Mouse (Mus musculus) intestine, embryonic 15.5 days (tissue): ENCODE results near the gene Tshz2. TPM values are rescaled to one million over a fixed set of nuclear protein-coding genes. Genes with fewer than 3 reads are reported as not detected.

ENCODE experiments used
- ATAC-seq: fragments of 200-750 bp; cut with Nextera tagmentation; 2 replicates; pipeline ENCODE4 v1.8.0; 2017; ENCODE audit warnings: moderate TSS enrichment, moderate library complexity
- H3K27ac ChIP-seq: fragments of 300-500 bp; sonication (generic); 2 replicates; pipeline ENCODE4 v1.5.1; 2015; ENCODE audit warnings: mild to moderate bottlenecking, inconsistent platforms
- H3K27me3 ChIP-seq: fragments of 300-500 bp; sonication (generic); replicated peaks from 2 replicates; pipeline ENCODE4 v1.6.1; 2015; ENCODE audit warnings: inconsistent platforms
- H3K36me3 ChIP-seq: fragments of 300-500 bp; sonication (generic); 2 replicates; pipeline ENCODE4 v1.6.1; 2015; ENCODE audit warnings: inconsistent platforms
- H3K4me1 ChIP-seq: fragments of 300-500 bp; sonication (generic); replicated peaks from 2 replicates; pipeline ENCODE4 v1.6.1; 2015; ENCODE audit warnings: inconsistent platforms
- H3K4me2 ChIP-seq: fragments of 300-500 bp; sonication (generic); replicated peaks from 2 replicates; pipeline ENCODE4 v1.6.1; 2015; ENCODE audit warnings: mild to moderate bottlenecking, inconsistent platforms
- H3K4me3 ChIP-seq: fragments of 300-500 bp; sonication (generic); replicated peaks from 2 replicates; pipeline ENCODE4 v1.5.1; 2015; ENCODE audit warnings: inconsistent platforms
- H3K9ac ChIP-seq: fragments of 300-500 bp; sonication (generic); 2 replicates; pipeline ENCODE4 v1.6.1; 2015; ENCODE audit warnings: inconsistent platforms
- H3K9me3 ChIP-seq: fragments of 300-500 bp; sonication (generic); 2 replicates; pipeline ENCODE4 v1.6.1; 2016; ENCODE audit warnings: inconsistent platforms
- WGBS: fragments of 180-500 bp; shearing (Covaris S2); methylation state at CpG from one replicate; pipeline ENCODE4 v1.1.7; 2015; 5-methylcytosine and 5-hydroxymethylcytosine counted together
- polyA plus RNA-seq: library from polyadenylated mRNA; unstranded; fragments of >200 nt; fragmentation: Nextera tagmentation; extraction: Ambion mirVana; gene quantifications from 2 replicates; pipeline ENCODE4 v1.2.1, GENCODE M21; 2015

The Tshz2 gene
- polyA plus RNA-seq, 1 experiment from 2014 or later = 17.2 TPM

GRCm38 (mm10) chr2:170041101-170041500 lies 408.3 kb downstream of the Tshz2 start:
- Histone ChIP-seq H3K4me2 (peak overlapping the region; percentile 11; the same call in 1 of the 2 replicates), H3K9ac (no peak overlapping the region), H3K9me3 (no peaks in the 10 kb centered on the region), H3K36me3 (no peaks in the 10 kb centered on the region), H3K4me1 (peaks cover 11% of the 10 kb centered on the region), H3K27ac (peak overlapping the region; percentile 55), H3K4me3 (no peak overlapping the region), H3K27me3 (no peaks in the 10 kb centered on the region)
- WGBS = 29% methylated on average over 9 of the region's 9 CpGs
- ATAC-seq = peak; percentile 78

- Histone ChIP-seq H3K4me1 (peaks cover 11% of the 10 kb centered on the region), H3K27me3 (no peaks in the 10 kb centered on the region), H3K4me3 (no peak overlapping the region), H3K27ac (no peak overlapping the region), H3K9me3 (no peaks in the 10 kb centered on the region), H3K9ac (no peak overlapping the region), H3K36me3 (no peaks in the 10 kb centered on the region), H3K4me2 (no peak overlapping the region)
- WGBS = 78% methylated on average over 12 of the region's 12 CpGs
- no peak for ATAC-seq
Measured at GRCm38 (mm10) chr2:170042471-170043213, 409.8 kb downstream of the Tshz2 start.

- no peaks in the 10 kb centered on the region for H3K36me3 ChIP-seq
- H3K27ac ChIP-seq = no peak overlapping the region
- no peaks in the 10 kb centered on the region for H3K9me3 ChIP-seq
- no peak overlapping the region for H3K4me2 ChIP-seq
- H3K9ac ChIP-seq = no peak overlapping the region
- WGBS = 72% methylated on average over 10 of the region's 10 CpGs
- ATAC-seq = no peak
- H3K4me3 ChIP-seq = no peak overlapping the region
- no peaks in the 10 kb centered on the region for H3K27me3 ChIP-seq
- peaks cover 11% of the 10 kb centered on the region for H3K4me1 ChIP-seq
Measured at GRCm38 (mm10) chr2:170043290-170043689, 410.5 kb downstream of the Tshz2 start.

DNA sequence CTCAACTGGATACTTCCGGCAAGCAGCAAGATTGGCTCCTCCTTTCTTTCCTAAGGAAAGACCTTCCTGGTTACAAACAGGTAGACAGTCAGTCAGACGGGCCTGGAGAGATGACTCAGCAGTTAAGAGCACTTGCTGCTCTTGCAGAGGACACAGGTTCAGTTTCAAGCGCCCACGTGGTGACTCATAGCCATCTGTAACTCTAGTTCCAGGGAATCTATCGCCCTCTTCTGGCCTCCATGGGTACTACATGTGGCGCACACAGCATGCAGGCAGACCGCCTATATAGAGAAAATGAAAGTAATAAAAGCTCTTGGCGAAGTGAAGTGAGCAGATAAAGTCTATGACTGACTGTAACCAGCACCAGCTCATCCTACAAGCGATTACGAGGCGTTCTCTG lies 413.1 kb downstream of the Tshz2 start:
- Histone ChIP-seq H3K4me1 (peaks cover 3% of the 10 kb centered on the region; the same call in 1 of the 2 replicates), H3K36me3 (no peaks in the 10 kb centered on the region), H3K27ac (no peak overlapping the region), H3K9me3 (no peaks in the 10 kb centered on the region), H3K27me3 (no peaks in the 10 kb centered on the region), H3K4me3 (no peak overlapping the region), H3K4me2 (no peak overlapping the region), H3K9ac (no peak overlapping the region)
- 85% methylated on average over 11 of the region's 11 CpGs for WGBS
- no peak; the same call in 1 of the 2 replicates for ATAC-seq

DNA sequence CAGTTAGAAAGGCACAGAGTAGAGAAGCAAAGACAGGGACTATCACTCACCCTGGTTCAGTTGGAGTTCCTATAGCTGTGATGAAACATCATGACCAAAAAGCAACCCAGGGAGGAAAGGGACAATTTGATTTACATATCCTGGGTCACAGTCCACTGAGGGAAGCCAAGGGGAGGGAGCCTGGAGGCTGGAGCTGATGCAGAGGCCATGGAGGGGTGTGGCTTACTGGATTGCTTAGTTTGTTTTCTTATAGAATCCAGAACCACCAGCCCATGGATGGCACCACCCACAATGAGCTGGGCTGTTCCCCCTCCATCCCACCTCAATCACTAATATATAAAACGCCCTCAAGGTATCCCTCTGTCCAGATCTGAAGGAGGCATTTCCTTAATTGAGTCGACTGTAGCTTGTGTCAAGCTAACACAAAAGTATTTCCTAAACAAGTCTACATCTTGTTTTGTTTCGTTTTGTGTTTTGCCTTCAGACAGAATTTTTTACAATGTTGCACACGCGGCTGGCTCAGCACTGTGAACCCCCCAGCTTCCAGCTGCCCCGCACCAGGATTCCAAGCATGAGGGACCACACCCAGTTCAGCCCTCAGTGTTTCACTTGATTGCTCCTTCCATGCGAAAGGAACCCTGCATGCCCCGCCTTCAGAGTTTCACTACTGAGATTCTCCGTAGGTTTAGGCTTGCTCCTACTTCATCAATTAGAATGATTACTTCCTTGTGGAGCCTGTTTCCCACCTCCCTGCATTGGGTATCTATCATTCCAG lies 413.7 kb downstream of the Tshz2 start:
- peak; percentile 65 for ATAC-seq
- no peak overlapping the region for H3K9ac ChIP-seq
- no peaks in the 10 kb centered on the region for H3K4me1 ChIP-seq
- 76% methylated on average over 9 of the region's 9 CpGs for WGBS
- no peak overlapping the region for H3K4me3 ChIP-seq
- H3K4me2 ChIP-seq = no peak overlapping the region
- H3K27me3 ChIP-seq = no peaks in the 10 kb centered on the region
- H3K9me3 ChIP-seq = no peaks in the 10 kb centered on the region
- H3K27ac ChIP-seq = no peak overlapping the region
- H3K36me3 ChIP-seq = no peaks in the 10 kb centered on the region

GRCm38 (mm10) chr2:170048831-170049230 lies 416.0 kb downstream of the Tshz2 start:
- 73% methylated on average over 1 of the region's 1 CpGs for WGBS
- no peaks in the 10 kb centered on the region for H3K9me3 ChIP-seq
- ATAC-seq = no peak

GRCm38 (mm10) chr2:170050651-170051050 lies 417.8 kb downstream of the Tshz2 start:
- 50% methylated on average over 5 of the region's 5 CpGs for WGBS
- Histone ChIP-seq H3K36me3 (no peaks in the 10 kb centered on the region), H3K27me3 (no peaks in the 10 kb centered on the region), H3K9ac (no peak overlapping the region), H3K4me3 (no peak overlapping the region), H3K4me1 (no peaks in the 10 kb centered on the region), H3K27ac (no peak overlapping the region), H3K4me2 (no peak overlapping the region), H3K9me3 (no peaks in the 10 kb centered on the region)
- ATAC-seq = no peak

More at GRCm38 (mm10) chr2:170048831-170049230, 416.0 kb downstream of the Tshz2 start:
- no peak overlapping the region for H3K4me3 ChIP-seq
- H3K4me2 ChIP-seq = no peak overlapping the region
- no peak overlapping the region for H3K9ac ChIP-seq
- H3K36me3 ChIP-seq = no peaks in the 10 kb centered on the region
- H3K27ac ChIP-seq = no peak overlapping the region
- no peaks in the 10 kb centered on the region for H3K27me3 ChIP-seq
- no peaks in the 10 kb centered on the region for H3K4me1 ChIP-seq

GRCm38 (mm10) chr2:170051441-170051840 lies 418.6 kb downstream of the Tshz2 start:
- ATAC-seq = no peak
- Histone ChIP-seq H3K9me3 (no peaks in the 10 kb centered on the region), H3K36me3 (no peaks in the 10 kb centered on the region), H3K4me2 (no peak overlapping the region), H3K4me3 (no peak overlapping the region), H3K27ac (no peak overlapping the region), H3K27me3 (no peaks in the 10 kb centered on the region), H3K4me1 (no peaks in the 10 kb centered on the region), H3K9ac (no peak overlapping the region)
- WGBS = 92% methylated on average over 6 of the region's 6 CpGs

DNA sequence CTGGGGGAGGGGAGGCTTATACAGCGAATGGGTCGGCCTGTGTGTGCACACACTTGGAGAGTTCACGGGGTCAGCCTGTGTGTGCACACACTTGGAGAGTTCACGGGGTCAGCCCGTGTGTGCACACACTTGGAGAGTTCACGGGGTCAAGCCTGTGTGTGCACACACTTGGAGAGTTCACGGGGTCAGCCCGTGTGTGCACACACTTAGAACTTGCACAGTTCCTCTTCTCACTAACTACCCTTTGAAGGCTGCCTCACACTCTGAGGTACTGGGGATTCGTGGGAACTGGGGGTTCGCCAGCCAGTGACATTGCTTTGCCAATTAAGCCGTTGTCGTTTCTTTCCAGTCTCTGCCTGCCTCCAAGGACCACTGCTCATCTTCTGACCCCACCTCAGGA lies 422.1 kb downstream of the Tshz2 start:
- ATAC-seq = peak; percentile 39; the same call in 1 of the 2 replicates
- no peaks in the 10 kb centered on the region; the same call in 1 of the 2 replicates for H3K4me1 ChIP-seq
- H3K9me3 ChIP-seq = no peaks in the 10 kb centered on the region
- H3K4me2 ChIP-seq = no peak overlapping the region
- no peaks in the 10 kb centered on the region for H3K36me3 ChIP-seq
- H3K4me3 ChIP-seq = no peak overlapping the region
- no peak overlapping the region for H3K27ac ChIP-seq
- no peaks in the 10 kb centered on the region for H3K27me3 ChIP-seq
- 74% methylated on average over 12 of the region's 12 CpGs for WGBS
- H3K9ac ChIP-seq = no peak overlapping the region

DNA sequence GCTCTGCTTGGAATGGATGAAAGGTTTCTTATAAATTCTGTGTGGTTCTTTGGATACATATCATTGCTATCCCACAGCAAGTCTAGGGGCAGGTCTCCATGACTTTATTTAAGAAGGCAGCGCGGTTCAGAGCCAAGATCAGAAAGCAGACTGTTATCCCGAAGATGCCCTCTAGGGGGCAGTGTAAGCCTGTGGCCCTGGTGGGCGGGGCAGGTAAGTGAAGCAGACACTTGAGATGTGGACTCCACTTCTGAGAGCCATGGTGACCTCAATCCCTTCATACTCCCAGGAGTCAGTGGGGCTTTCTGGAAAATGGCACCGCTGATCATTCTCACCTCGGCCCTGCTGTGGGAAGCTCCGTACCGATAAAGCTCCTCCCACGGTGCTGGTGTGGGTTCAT lies 422.6 kb downstream of the Tshz2 start:
- peak; percentile 46 for ATAC-seq
- no peaks in the 10 kb centered on the region for H3K36me3 ChIP-seq
- no peaks in the 10 kb centered on the region; the same call in 1 of the 2 replicates for H3K4me1 ChIP-seq
- H3K4me2 ChIP-seq = no peak overlapping the region
- H3K9ac ChIP-seq = no peak overlapping the region
- H3K27me3 ChIP-seq = no peaks in the 10 kb centered on the region
- no peak overlapping the region for H3K4me3 ChIP-seq
- no peaks in the 10 kb centered on the region for H3K9me3 ChIP-seq
- H3K27ac ChIP-seq = no peak overlapping the region
- WGBS = 49% methylated on average over 9 of the region's 9 CpGs

DNA sequence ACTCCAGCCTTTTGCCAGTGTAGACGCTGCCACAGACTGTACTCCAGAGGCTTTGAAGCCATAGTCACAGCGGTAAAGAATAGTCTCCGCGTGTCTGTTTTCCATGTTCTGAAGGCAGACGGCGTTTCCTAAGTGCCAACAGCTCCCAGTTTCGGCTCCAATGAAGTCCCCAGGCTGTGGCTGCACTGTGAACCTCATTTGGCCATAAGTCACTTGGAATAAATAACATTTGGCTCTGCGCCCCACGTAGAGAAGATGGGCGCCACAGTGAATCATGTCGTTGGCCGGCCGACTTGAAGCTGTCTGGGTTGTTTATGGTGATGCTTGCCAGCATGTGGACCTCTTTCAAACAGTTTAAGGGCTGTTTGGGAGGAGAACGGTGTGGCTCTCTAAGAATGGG lies 426.0 kb downstream of the Tshz2 start:
- H3K9me3 ChIP-seq = no peaks in the 10 kb centered on the region
- no peaks in the 10 kb centered on the region for H3K36me3 ChIP-seq
- H3K4me3 ChIP-seq = no peak overlapping the region
- H3K4me1 ChIP-seq = no peaks in the 10 kb centered on the region; the same call in 1 of the 2 replicates
- WGBS = 59% methylated on average over 14 of the region's 14 CpGs
- ATAC-seq = no peak
- no peaks in the 10 kb centered on the region for H3K27me3 ChIP-seq
- H3K4me2 ChIP-seq = no peak overlapping the region
- H3K27ac ChIP-seq = no peak overlapping the region
- no peak overlapping the region for H3K9ac ChIP-seq

- Histone ChIP-seq H3K4me1 (no peaks in the 10 kb centered on the region; the same call in 1 of the 2 replicates), H3K4me3 (no peak overlapping the region), H3K9me3 (no peaks in the 10 kb centered on the region), H3K27me3 (no peaks in the 10 kb centered on the region), H3K4me2 (no peak overlapping the region), H3K27ac (no peak overlapping the region), H3K36me3 (no peaks in the 10 kb centered on the region), H3K9ac (no peak overlapping the region)
- no peak for ATAC-seq
- 68% methylated on average over 4 of the region's 4 CpGs for WGBS
Measured at GRCm38 (mm10) chr2:170060066-170060465, 427.3 kb downstream of the Tshz2 start.
